Mouse (Mus musculus) heart, postnatal 14 days (tissue): Measurements from ENCODE around the gene Ace3. TPM values are rescaled to one million over a fixed set of nuclear protein-coding genes. Genes with fewer than 3 reads are reported as not detected.
"Not testable (repeated sequence)": the region's sequence is repeated elsewhere in the genome, so short reads cannot be mapped to it uniquely, and the experiment has no call there.

Experiments
- DNase-seq, 2 experiments: peaks; one replicate each; pipeline ENCODE4 v3.0.0; 2021 to 2022
- intact Hi-C: fragments of 180-260 bp; cut with DNase I; formaldehyde crosslinking; loops from one replicate; pipeline ENCODE4 v1.15.1; 2025
- total RNA-seq, 2 experiments: library from RNA; stranded (reverse); gene quantifications; 2 replicates each; pipeline ENCODE4 v1.2.3; 2021

The Ace3 gene
- total RNA-seq, 2 experiments from 2014 or later, result not detected

GRCm38 (mm10) chr11:105975636-105976035, 18.8 kb upstream of the Ace3 start:
- intact Hi-C loops, result no loop called here
- no peak for DNase-seq

DNA sequence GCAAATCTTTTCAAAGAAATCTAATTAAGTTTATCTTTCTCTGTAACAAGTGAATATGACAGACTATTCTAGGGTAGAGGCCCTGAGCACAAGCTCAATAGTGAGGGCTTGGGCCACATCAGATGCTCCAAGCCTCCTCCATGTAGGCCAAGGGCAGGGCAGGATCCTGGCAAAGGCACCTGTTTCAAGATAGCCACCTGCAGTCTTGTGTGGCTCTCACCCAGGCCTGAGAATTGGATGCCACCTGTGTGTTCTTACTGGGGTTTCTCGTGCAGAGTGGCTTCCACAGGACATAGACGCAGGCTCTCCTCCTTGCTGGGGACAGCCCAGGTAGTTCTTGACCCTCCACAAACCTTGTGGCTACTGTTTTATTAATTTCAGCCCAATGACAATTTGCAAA, 16.2 kb upstream of the Ace3 start:
- no peak for DNase-seq
- intact Hi-C loops, result no loop called here

DNA sequence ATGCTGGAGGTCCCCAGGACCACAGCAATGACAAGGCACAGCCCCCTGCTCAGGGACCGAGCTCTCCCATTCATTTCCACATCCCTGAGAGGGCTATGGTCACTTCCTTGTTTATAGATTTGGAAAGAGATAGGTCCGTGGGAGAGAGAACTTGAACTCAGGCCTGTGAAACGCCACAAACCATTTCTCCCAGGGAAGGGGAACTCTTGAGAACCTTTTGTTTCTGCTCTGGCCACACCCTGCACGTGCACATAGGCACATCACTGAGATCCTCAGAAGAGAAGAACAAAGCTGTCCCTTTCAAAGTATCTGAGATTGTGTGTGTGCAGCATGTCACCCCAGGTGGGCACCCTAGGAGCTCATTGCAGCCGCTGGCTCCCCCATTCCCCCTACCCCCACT, 15.8 kb upstream of the Ace3 start:
- intact Hi-C loops, result no loop called here
- DNase-seq, result no peak

DNA sequence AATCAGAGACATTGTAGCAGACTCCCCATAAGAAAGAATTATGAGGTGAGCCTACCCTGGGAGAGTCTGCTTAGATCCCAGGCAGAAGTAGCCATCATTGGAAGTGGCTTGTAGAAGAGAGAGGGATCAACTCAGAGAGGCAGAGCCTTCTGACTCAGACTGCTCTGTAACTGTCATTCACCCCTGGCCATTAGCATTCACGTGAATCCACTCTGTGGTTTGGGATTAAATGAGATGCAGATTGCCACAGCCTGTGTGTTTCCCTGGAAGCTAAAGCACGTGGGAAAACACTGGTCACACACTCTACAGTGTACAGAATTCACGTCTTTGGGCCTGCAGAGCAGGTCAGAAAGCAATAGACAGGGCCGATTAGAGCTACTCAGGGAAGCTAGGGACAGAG, 10.0 kb upstream of the Ace3 start:
- intact Hi-C loops, result no loop called here
- no peak for DNase-seq

DNA sequence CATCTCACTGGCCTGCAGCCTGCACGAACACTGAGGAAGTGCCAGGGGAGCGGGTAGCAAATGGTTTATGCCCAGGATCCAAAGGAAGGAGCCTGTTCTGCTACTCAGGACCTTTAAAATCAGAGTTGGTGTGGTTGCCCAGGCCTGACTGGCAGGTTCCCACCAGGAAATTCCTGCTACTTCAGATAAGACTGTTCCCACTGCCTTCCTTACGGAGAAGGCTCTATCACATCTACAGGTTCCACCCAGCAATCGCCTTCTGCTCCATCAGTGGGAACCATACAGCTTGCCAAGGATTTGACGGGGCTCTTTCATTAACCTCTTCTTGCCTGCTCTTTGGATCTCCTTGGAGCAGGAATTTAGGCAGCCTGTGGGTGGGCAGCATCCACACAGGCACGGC, 7.0 kb upstream of the Ace3 start:
- no peak for DNase-seq
- intact Hi-C loops, result no loop called here

DNA sequence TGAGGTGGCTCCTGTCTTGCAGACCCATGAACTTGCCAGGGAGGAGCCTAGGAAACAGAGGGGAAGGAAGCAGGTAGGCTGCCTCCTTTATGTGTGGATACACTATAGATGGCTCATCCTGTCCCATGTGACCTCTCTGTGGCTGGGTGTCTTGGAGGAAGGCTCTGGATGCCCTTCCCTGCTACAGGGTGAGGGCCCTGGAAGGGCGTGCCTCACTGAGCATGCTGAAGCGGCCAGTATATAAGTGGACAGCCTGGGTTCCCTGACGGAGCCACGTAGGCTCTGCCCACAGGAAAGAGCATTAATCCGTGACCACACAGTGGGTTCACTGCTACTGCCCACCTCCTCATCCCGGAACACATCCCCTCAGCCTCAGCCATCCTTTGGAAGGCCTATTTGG, 5.0 kb upstream of the Ace3 start:
- DNase-seq, result no peak
- intact Hi-C loops, result no loop called here

DNA sequence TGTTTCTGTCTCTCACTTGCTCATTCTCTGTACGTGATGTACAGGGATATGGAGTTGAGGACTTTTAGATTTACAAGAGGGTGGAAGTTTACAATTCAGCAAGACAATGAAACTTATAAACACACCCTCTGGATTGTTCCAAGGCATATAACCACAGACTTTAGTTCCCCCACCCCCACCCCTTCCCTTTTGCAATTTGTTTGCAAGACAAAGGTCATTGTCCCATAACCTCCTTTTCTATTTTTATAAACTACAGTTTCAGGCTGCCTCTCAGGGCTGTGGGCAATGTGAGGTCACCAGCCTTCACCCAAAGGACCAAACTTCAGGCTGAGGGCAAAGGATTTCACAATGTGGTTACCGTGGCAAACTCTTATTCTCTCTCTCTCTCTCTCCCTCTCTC, 4.2 kb upstream of the Ace3 start:
- intact Hi-C loops, result no loop called here

GRCm38 (mm10) chr11:106000062-106000461, 5.6 kb downstream of the Ace3 start:
- intact Hi-C loops, result loop anchor here (5.0 kb wide), 1 partner anchor 77 kb away; no protein-coding TSS in a partner anchor
- no peak for DNase-seq

More for the DNA sequence above, 4.2 kb upstream of the Ace3 start:
- DNase-seq, result no peak

GRCm38 (mm10) chr11:106001718-106002117, 7.2 kb downstream of the Ace3 start:
- intact Hi-C loops, result loop anchor here (5.0 kb wide), 1 partner anchor 76 kb away; no protein-coding TSS in a partner anchor
- peak in 1 of 2 experiments; percentile 25 for DNase-seq

GRCm38 (mm10) chr11:106004576-106004975, 10.1 kb downstream of the Ace3 start:
- intact Hi-C loops, result loop anchor here (2.0 to 5.0 kb wide), 2 partner anchors 22 to 73 kb away; no protein-coding TSS in a partner anchor
- DNase-seq, result no peak

DNA sequence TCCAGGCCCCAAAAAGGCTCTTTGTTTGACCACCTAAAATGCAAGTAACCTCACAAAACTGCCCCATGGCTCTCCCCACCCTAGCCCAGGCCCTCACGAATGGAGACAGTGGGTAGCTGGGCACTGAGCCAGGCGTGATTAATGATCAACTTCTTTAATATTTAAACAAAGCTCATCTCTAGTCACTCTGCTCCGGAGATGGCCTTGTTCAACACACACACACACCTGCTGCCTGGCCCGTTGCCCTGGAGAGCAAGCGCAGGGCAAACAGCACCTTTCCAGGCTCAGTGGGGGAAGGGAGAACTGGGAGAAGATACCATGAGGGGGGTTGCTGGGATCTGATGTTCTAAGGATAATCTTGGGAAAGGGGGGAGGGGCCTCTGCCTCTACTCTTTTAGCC, 11.5 kb downstream of the Ace3 start:
- intact Hi-C loops, result loop anchor here (2.0 kb wide), 1 partner anchor 21 kb away; no protein-coding TSS in a partner anchor
- no peak for DNase-seq

- DNase-seq, result peak; percentile 82 to 87
Observed at GRCm38 (mm10) chr11:106007821-106008220, 13.3 kb downstream of the Ace3 start, which contains the start of gene Kcnh6. Gene Kcnh6, plus strand, starts transcription at chr11:106008124.

GRCm38 (mm10) chr11:106012711-106013110, 18.2 kb downstream of the Ace3 start:
- intact Hi-C loops, result no loop called here
- DNase-seq, result no peak

More at GRCm38 (mm10) chr11:106007821-106008220, 13.3 kb downstream of the Ace3 start, which contains the start of gene Kcnh6:
- intact Hi-C loops, result no loop called here

DNA sequence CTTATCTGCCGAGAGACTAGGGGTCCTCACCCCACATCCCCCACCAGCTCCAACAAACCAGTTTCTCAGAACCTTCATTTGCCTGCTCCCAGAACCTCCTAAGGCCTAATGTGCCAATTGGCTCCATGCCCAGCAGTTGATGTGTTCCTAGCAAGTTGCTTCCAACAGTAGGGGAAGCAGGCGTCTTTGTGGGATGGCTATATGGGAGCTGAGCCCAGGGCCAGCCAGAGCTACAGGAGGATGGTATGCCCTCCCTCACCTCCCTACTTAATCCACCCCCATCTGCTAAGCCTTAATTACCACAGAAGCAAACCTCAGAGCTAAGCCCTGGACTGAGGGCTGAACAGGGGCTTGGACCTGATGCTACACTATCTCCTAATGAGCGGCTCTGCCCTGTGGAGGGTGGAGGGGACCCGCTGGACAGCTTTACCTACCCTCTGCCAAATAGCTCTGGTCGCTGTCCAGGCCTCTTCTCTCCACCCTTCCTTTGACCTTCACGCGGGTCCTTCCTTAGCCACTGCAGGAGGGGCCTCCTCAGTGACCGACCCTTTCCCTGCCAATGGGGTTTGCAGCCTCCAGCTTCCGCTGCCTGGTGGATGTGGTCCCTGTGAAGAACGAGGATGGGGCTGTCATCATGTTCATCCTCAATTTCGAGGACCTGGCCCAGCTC, 19.2 kb downstream of the Ace3 start:
- intact Hi-C loops, result no loop called here
- DNase-seq, result peak; percentile 56 to 73

GRCm38 (mm10) chr11:106016440-106016839, 22.0 kb downstream of the Ace3 start:
- DNase-seq, result no peak
- intact Hi-C loops, result no loop called here

- no peak for DNase-seq
- intact Hi-C loops, result no loop called here
Observed at GRCm38 (mm10) chr11:106020051-106020763, 25.7 kb downstream of the Ace3 start.

DNA sequence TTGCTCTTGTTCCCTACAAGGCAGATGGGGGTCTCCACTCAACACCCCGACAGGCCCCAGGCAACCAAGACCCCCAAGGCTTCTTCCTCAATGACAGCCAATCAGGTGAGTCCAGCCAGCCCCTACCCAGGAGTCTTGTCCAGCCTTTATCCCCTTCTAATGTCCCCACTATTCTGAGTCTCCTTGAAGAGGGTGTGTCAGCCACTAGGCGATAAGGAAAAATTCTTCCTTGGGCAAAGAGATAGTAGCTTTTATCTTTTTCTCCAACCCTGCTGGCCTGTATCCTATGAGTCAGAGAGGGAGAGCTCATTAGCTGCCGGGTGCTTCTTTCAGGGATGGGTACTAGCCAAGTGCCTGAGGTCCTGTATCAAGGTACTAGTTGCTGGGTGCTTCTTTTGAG, 31.3 kb downstream of the Ace3 start:
- intact Hi-C loops, result loop anchor here (2.0 kb wide), 2 partner anchors 21 to 101 kb away; no protein-coding TSS in a partner anchor
- no peak for DNase-seq

GRCm38 (mm10) chr11:106026465-106027151, 32.1 kb downstream of the Ace3 start:
- DNase-seq, result peak; percentile 67 to 71
- intact Hi-C loops, result loop anchor here (2.0 kb wide), 2 partner anchors 22 to 102 kb away; no protein-coding TSS in a partner anchor

- intact Hi-C loops, result loop anchor here (2.0 kb wide), 2 partner anchors 23 to 103 kb away; no protein-coding TSS in a partner anchor
- no peak for DNase-seq
Observed at GRCm38 (mm10) chr11:106027607-106028006, 33.1 kb downstream of the Ace3 start.

GRCm38 (mm10) chr11:106032074-106032473, 37.6 kb downstream of the Ace3 start:
- intact Hi-C loops, DNase-seq: not testable (repeated sequence)

GRCm38 (mm10) chr11:106033491-106033919, 39.0 kb downstream of the Ace3 start:
- intact Hi-C loops, result no loop called here
- DNase-seq, result peak in 1 of 2 experiments; percentile 14
